Mouse (Mus musculus) liver, embryonic 15.5 days (tissue): ENCODE measurements around the gene Ms4a18. TPM values are rescaled to one million over a fixed set of nuclear protein-coding genes. Genes with fewer than 3 reads are reported as not detected.

ENCODE experiments used
- polyA plus RNA-seq: library from polyadenylated mRNA; unstranded; fragments of >200 nt; fragmentation: Nextera tagmentation; extraction: Ambion mirVana; gene quantifications from 2 replicates; pipeline ENCODE4 v1.2.1, GENCODE M21; 2015

Gene Ms4a18
- polyA plus RNA-seq, 1 experiment from 2014 or later: 0.08 TPM

Other genes with a start within 250 kb of the Ms4a18 start
- gene Cd6, start 188.0 kb downstream of the Ms4a18 start, polyA plus RNA-seq: 0.05 TPM in 1 of 2 replicates, not detected in the other
- 1.2 and 1.7 TPM in 2 replicates for gene Slc15a3, start 178.3 kb downstream of the Ms4a18 start, polyA plus RNA-seq
- 2.8 and 3.5 TPM in 2 replicates for gene Tmem132a, start 148.1 kb downstream of the Ms4a18 start, polyA plus RNA-seq
- 20.0 and 20.6 TPM in 2 replicates for gene Tmem109, start 136.0 kb downstream of the Ms4a18 start, polyA plus RNA-seq
- gene Prpf19, start 122.8 kb downstream of the Ms4a18 start, polyA plus RNA-seq: 13.6 and 14.5 TPM in 2 replicates
- gene Zp1, start 97.4 kb downstream of the Ms4a18 start, polyA plus RNA-seq: not detected in 2 replicates
- not detected in 2 replicates for gene Ptgdr2, start 80.9 kb downstream of the Ms4a18 start, polyA plus RNA-seq
- gene Ccdc86, start 68.8 kb downstream of the Ms4a18 start, polyA plus RNA-seq: 11.6 and 13.7 TPM in 2 replicates
- not detected in 2 replicates for gene Ms4a10, start 43.4 kb downstream of the Ms4a18 start, polyA plus RNA-seq
- not detected in 2 replicates for gene Ms4a15, start 24.8 kb downstream of the Ms4a18 start, polyA plus RNA-seq
- gene Ms4a8a, start 63.1 kb upstream of the Ms4a18 start, polyA plus RNA-seq: 0.10 and 0.21 TPM in 2 replicates
- gene 1700017D01Rik, start 112.8 kb upstream of the Ms4a18 start, polyA plus RNA-seq: not detected in 2 replicates
- gene 1700025F22Rik, start 147.3 kb upstream of the Ms4a18 start, polyA plus RNA-seq: not detected in 2 replicates
- not detected in 2 replicates for gene Ms4a13, start 178.7 kb upstream of the Ms4a18 start, polyA plus RNA-seq
- not detected in 2 replicates for gene Ms4a12, start 214.4 kb upstream of the Ms4a18 start, polyA plus RNA-seq
- not detected in 2 replicates for gene Ms4a1, start 248.2 kb upstream of the Ms4a18 start, polyA plus RNA-seq